Mouse (Mus musculus): ENCODE measurements around the gene Msl1.

Gene Msl1

GRCm38 (mm10) chr11:98839402-98839801, 44.1 kb downstream of the Msl1 start:
- no peak for DNase-seq (ENCODE audit: low spot score in 2 of 2)

- DNase-seq (ENCODE audit: low spot score in 2 of 2) = no peak
Observed at GRCm38 (mm10) chr11:98839897-98840296, 44.6 kb downstream of the Msl1 start.

- no peak for DNase-seq (ENCODE audit: low spot score in 2 of 2)
Observed at GRCm38 (mm10) chr11:98846016-98846415, 50.7 kb downstream of the Msl1 start.

GRCm38 (mm10) chr11:98846865-98847604, 51.7 kb downstream of the Msl1 start:
- DNase-seq (ENCODE audit: low spot score in 2 of 2) = no peak

- DNase-seq (ENCODE audit: low spot score in 2 of 2) = no peak
Observed at GRCm38 (mm10) chr11:98849196-98849894, 54.0 kb downstream of the Msl1 start.

- no peak for DNase-seq (ENCODE audit: low spot score in 2 of 2)
Observed at GRCm38 (mm10) chr11:98850100-98851093, 55.1 kb downstream of the Msl1 start.

- no peak for DNase-seq (ENCODE audit: low spot score in 2 of 2)
Observed at GRCm38 (mm10) chr11:98854116-98854515, 58.8 kb downstream of the Msl1 start.

GRCm38 (mm10) chr11:98854659-98855058, 59.3 kb downstream of the Msl1 start:
- no peak for DNase-seq (ENCODE audit: low spot score in 2 of 2)

Data from frontal cortex, postnatal 25 days (tissue).